Mouse (Mus musculus) kidney, adult 2 months (tissue): ENCODE results near the gene Necab2. TPM values are rescaled to one million over a fixed set of nuclear protein-coding genes. Genes with fewer than 3 reads are reported as not detected.

Source experiments
- DNase-seq: peaks from one replicate; pipeline ENCODE4 v3.0.0; 2021
- H3K27ac ChIP-seq: fragments of 200-500 bp; 2 replicates; pipeline ENCODE4 v1.5.1; 2012; ENCODE audit warnings: low read depth, low read length, control low read depth, inconsistent platforms; ENCODE audit not compliant: insufficient read depth
- H3K27me3 ChIP-seq: fragments of 200-500 bp; replicated peaks from 2 replicates; pipeline ENCODE4 v1.6.1; 2012; ENCODE audit warnings: mild to moderate bottlenecking, moderate library complexity, low read length, inconsistent platforms; ENCODE audit not compliant: control insufficient read depth, insufficient read depth
- H3K36me3 ChIP-seq: fragments of 200-500 bp; 2 replicates; pipeline ENCODE4 v1.6.1; 2012; ENCODE audit warnings: mild to moderate bottlenecking, moderate library complexity, low read length, inconsistent platforms; ENCODE audit not compliant: control insufficient read depth, insufficient read depth
- H3K4me1 ChIP-seq: fragments of 200-500 bp; 2 replicates; pipeline ENCODE4 v1.6.1; 2011; ENCODE audit warnings: low read length; ENCODE audit not compliant: control insufficient read depth, insufficient read depth
- H3K4me3 ChIP-seq: fragments of 200-500 bp; 2 replicates; pipeline ENCODE4 v1.5.1; 2011; ENCODE audit warnings: mild to moderate bottlenecking, low read depth, low read length, control low read depth; ENCODE audit not compliant: insufficient read depth
- CTCF ChIP-seq: fragments of 200-500 bp; conservative IDR thresholded peaks from 2 replicates; pipeline ENCODE4 v1.5.1; 2011; ENCODE audit warnings: low read depth, mild to moderate bottlenecking, control low read depth, low read length, moderate library complexity, mixed read lengths; ENCODE audit not compliant: insufficient read depth, insufficient read length
- POLR2A ChIP-seq: fragments of 200-500 bp; IDR thresholded peaks from one replicate; pipeline ENCODE4 v1.6.1; 2011; ENCODE audit warnings: low read depth, low read length, control low read depth
- WGBS: fragments of 180-500 bp; shearing (Covaris S2); methylation state at CpG from one replicate; pipeline ENCODE4 v1.1.7; 2018; 5-methylcytosine and 5-hydroxymethylcytosine counted together
- polyA plus RNA-seq: library from polyadenylated mRNA; depleted of rRNA; stranded (reverse); fragments of >200 nt; gene quantifications from 2 replicates; pipeline ENCODE4 v1.2.3, GENCODE M21; 2012

Necab2 gene
- polyA plus RNA-seq, 1 experiment: 0.11 TPM

DNA sequence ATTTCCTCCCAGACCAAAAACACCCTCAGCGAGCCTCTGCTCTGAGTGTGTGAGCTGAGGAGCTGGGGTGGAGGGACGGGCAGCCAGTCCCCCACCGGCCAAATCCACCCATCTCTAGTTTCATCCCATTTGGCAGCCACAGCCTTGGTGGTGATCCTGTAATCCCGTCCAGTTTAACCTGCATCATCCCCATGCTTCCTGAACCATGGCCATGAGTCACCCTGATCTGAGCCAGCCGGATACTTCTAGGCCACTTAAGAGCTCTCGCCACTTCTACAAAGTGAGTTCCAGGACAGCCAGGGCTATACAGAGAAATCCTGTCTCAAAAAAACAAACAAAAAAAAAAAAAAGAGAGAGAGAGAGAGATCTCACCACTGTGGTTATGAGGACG, 18.2 kb upstream of the Necab2 start:
- Histone ChIP-seq H3K4me1 (peaks cover 46% of the 10 kb centered on the region), H3K27me3 (no peaks in the 10 kb centered on the region), H3K4me3 (no peak overlapping the region), H3K27ac (no peak overlapping the region), H3K36me3 (no peaks in the 10 kb centered on the region)
- TF ChIP-seq POLR2A (no peak), CTCF (no peak)
- DNase-seq: no peak
- 44% methylated on average over 7 of the region's 7 CpGs for WGBS

DNA sequence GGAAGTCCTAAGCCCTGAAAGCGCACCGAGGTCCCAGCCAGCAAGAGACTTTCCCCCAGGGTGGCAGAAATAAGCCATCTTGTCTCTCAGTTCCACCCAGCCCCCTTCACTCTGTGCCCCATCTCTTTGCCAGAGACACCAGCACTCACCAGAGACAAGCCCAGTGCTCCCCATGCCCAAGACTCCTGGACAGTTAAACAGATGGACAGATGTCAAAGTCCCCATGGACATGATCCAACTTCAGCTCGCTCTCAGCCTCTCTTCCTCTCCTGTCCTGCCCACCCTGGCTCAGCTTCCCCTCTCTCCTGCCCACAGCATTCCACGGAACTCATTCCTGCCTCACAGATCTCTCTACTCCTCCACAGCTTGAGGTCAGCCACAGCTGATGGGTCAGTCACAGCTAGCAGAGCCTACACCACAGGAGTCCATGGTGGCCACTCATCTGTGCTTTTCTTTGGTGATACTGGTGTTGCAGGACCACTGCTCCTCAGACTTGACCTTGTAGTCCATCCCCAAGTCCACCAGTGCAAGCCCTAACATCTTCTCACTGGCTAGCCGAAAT, 17.7 kb upstream of the Necab2 start:
- WGBS: 50% methylated on average over 5 of the region's 5 CpGs
- peak; percentile 77 for DNase-seq
- Histone ChIP-seq H3K27me3 (no peaks in the 10 kb centered on the region), H3K4me1 (peaks cover 41% of the 10 kb centered on the region), H3K36me3 (no peaks in the 10 kb centered on the region), H3K4me3 (no peak overlapping the region), H3K27ac (0 out of 2 replicates have a peak overlapping the region, but pooled peaks have one; percentile 43)
- no peak for TF ChIP-seq CTCF
- no peak for TF ChIP-seq POLR2A

DNA sequence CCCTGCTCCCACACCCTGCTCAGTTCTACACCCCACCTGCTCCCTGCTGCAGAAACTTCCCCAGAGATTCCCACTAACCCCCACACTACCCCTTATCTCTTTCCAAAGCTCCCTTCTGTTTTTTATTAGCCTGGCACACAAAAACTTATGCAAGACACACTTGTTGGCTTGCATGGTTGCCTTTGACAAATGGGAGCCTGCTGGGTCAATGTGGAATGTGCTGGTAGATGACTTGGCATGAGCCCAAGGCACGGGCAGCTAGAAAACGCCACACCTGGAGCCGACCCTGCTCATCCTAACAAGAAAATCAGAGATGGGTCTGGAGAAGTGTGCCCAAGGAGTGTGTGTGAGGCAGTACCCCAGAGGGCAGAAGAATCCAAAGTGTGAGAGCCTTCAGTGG, 17.0 kb upstream of the Necab2 start:
- WGBS: 28% methylated on average over 3 of the region's 3 CpGs
- H3K27ac ChIP-seq: 0 out of 2 replicates have a peak overlapping the region, but pooled peaks have one; percentile 36
- peak; percentile 75 for DNase-seq
- no peaks in the 10 kb centered on the region for H3K27me3 ChIP-seq
- H3K4me1 ChIP-seq: peaks cover 38% of the 10 kb centered on the region
- no peaks in the 10 kb centered on the region for H3K36me3 ChIP-seq
- TF ChIP-seq CTCF: no peak
- no peak for TF ChIP-seq POLR2A
- H3K4me3 ChIP-seq: no peak overlapping the region

DNA sequence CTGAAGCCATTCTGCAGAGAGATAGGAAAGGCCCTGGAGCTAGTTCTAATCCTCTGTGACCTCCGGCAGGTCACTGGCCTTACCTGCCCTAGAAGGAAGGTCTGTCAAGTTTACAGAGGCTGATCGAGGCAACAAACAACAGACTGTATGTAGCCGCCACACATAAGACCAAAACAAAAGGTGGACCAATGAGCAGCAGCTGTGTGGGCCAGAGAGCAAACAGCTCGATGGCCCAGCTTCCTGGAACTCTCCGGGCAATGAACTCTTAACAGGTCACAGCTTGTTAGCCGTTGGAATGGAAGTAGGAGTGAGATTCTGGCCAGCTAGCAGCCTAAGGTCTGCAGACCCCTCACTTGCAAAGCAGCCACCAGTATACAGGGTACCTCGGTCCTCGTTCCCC, 16.3 kb upstream of the Necab2 start:
- Histone ChIP-seq H3K36me3 (no peaks in the 10 kb centered on the region), H3K4me3 (no peak overlapping the region), H3K27ac (peak overlapping the region; percentile 36), H3K4me1 (peaks cover 38% of the 10 kb centered on the region), H3K27me3 (no peaks in the 10 kb centered on the region)
- TF ChIP-seq CTCF (no peak), POLR2A (no peak)
- 44% methylated on average over 8 of the region's 8 CpGs for WGBS
- DNase-seq: peak; percentile 85

DNA sequence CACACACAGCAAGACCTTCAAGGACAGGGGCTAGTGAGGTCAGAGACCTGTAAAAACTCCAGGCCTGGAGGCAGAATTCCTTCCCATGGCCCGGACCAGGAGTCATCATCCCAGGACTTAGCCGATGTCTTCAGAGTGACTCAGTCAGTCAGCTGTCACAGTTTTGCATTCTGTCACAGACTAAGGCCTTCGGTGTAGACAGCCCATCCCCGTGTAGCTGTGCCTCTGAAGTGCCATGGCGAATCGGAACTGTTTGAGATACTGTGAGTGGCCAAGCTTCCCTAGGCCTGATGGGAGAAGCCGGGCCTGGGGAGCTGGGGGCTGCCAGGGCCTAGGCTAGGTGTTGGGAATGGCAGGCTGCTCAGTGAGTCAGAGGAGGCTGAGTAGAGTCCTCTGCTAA, 15.8 kb upstream of the Necab2 start:
- TF ChIP-seq POLR2A: no peak
- TF ChIP-seq CTCF: no peak
- Histone ChIP-seq H3K4me3 (no peak overlapping the region), H3K36me3 (no peaks in the 10 kb centered on the region), H3K27ac (no peak overlapping the region), H3K27me3 (no peaks in the 10 kb centered on the region), H3K4me1 (peaks cover 36% of the 10 kb centered on the region)
- WGBS: 86% methylated on average over 7 of the region's 7 CpGs
- no peak for DNase-seq

DNA sequence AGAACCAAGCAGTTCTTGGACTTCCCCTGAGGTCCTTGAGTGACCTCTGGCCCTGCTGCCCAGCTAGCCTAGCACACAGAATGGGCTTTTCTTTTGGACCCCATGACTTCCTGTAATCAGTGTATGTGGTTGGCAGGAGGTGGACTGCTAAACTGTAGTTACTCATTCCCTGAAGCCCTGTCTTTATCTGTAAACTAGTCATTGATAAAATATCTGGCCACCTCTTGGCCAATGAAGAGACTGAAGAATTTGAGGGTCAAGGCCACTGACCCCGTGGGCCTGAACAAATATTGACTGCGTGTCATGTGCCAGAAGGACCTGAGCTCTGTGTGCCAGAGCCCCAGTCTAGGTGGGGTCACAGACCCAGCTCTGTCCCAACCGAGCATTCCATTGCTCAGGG, 14.1 kb upstream of the Necab2 start:
- Histone ChIP-seq H3K36me3 (no peaks in the 10 kb centered on the region), H3K27me3 (no peaks in the 10 kb centered on the region), H3K4me1 (peaks cover 36% of the 10 kb centered on the region), H3K4me3 (no peak overlapping the region), H3K27ac (no peak overlapping the region)
- 59% methylated on average over 3 of the region's 3 CpGs for WGBS
- DNase-seq: peak; percentile 51
- no peak for TF ChIP-seq CTCF
- TF ChIP-seq POLR2A: no peak

DNA sequence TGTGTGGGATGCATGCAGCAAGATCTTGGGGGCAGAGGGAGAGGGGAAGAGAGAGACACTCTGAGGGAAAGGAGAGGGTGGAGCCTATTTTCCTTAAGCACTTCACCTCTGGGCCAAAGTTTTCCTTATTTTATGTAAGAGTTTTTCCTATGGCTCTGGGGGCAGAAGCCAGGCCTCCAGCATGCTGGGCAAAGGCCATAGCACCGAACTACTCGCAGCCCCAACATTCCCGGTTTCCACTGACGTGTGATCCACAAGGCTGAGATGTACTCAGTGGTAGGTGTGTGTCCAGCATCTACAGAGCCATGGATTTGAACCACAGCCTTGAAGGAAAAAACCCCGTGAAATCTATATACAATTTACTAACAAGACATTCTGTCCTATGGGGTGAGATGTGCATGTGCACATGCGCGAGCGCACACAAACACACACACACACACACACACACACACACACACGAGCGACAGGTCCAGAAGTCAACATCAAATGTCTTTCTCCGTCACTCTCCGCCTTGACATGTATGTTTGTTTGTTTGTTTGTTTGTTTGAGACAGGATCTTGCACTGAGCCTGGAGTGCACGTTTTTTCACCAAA, 12.8 kb upstream of the Necab2 start, which contains the start of gene Osgin1:
Osgin1 (plus strand) TSS at position 543 of the 593 bp plus-strand sequence.
- Histone ChIP-seq H3K4me3 (no peak within 1 kb of the TSS), H3K27ac (no peak within 1 kb of the TSS), H3K27me3 (no peaks in the 10 kb centered on the region), H3K36me3 (no peaks in the 10 kb centered on the region), H3K4me1 (peaks cover 26% of the 10 kb centered on the region)
- no peak for DNase-seq
- 84% methylated on average over 13 of the region's 13 CpGs for WGBS
- TF ChIP-seq POLR2A: no peak
- no peak for TF ChIP-seq CTCF
